Mouse (Mus musculus) brain, embryonic 14.5 days (tissue): ENCODE data around the gene Ncan.

ENCODE experiments used
- CTCF ChIP-seq: fragments of 200-500 bp; IDR thresholded peaks from 2 replicates; pipeline ENCODE4 v1.5.1; 2012; ENCODE audit warnings: inconsistent platforms, mild to moderate bottlenecking, moderate library complexity, borderline replicate concordance; ENCODE audit not compliant: insufficient read depth, insufficient read length; ENCODE audit errors: extremely low read depth
- POLR2A ChIP-seq: fragments of 200-500 bp; IDR thresholded peaks from 2 replicates; pipeline ENCODE4 v1.6.1; 2012; ENCODE audit warnings: mild to moderate bottlenecking, inconsistent platforms, borderline replicate concordance; ENCODE audit not compliant: poor library complexity, insufficient read depth, insufficient read length, severe bottlenecking; ENCODE audit errors: extremely low read depth

- TF ChIP-seq CTCF (no peak), POLR2A (no peak)
Measured at GRCm38 (mm10) chr8:70087237-70087636, 33.4 kb downstream of the Ncan start.
